Mouse (Mus musculus): ENCODE results near the gene Arntl2. TPM values are rescaled to one million over a fixed set of nuclear protein-coding genes. Genes with fewer than 3 reads are reported as not detected.

Arntl2 gene
- total and polyA plus RNA-seq, 3 experiments = 16.8 to 20.6 TPM; not detected in 1

DNA sequence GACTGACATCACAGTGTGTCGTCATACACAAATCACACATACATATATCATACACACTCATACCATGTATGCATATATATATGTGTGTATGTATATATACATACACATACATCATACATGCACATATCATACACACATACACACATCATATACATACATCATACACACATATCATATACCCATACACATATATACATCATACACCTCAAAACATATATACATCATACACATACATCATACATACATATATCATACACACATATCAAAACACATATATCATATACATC, 29.6 kb downstream of the Arntl2 start:
- H3K27ac ChIP-seq (ENCODE audit: control insufficient read depth, low read depth, low read length) = no peak overlapping the region
- DNase-seq (ENCODE audit: low read depth, low spot score) = no peak
- H3K27me3 ChIP-seq (ENCODE audit: control insufficient read depth in 1 of 2, insufficient read depth in 2 of 2, low read length in 2 of 2) = no peaks in the 10 kb centered on the region
- H3K4me3 ChIP-seq (ENCODE audit: control insufficient read depth in 1 of 2, insufficient read depth in 1 of 2, low read depth in 2 of 2, low read length in 2 of 2) = no peak overlapping the region
- H3K4me1 ChIP-seq (ENCODE audit: control insufficient read depth in 1 of 2, insufficient read depth in 2 of 2, low read length in 2 of 2) = no peaks in the 10 kb centered on the region; a peak in 1 of 4 replicates
- TF ChIP-seq ZKSCAN1 (IDR thresholded peaks at IDR 0.05; ENCODE audit: low read depth, low read length) = no peak
- TF ChIP-seq ELF1 (IDR thresholded peaks at IDR 0.05; ENCODE audit: low read depth, low read length) = no peak
- TF ChIP-seq GABPA (IDR thresholded peaks at IDR 0.05; ENCODE audit: low read depth, low read length) = no peak
- TF ChIP-seq SIN3A (IDR thresholded peaks at IDR 0.05; ENCODE audit: low read length) = no peak
- TF ChIP-seq NRF1 (IDR thresholded peaks at IDR 0.05; ENCODE audit: insufficient read depth, low read depth, low read length, poor library complexity, severe bottlenecking) = no peak
- no peak for TF ChIP-seq RAD21 (IDR thresholded peaks at IDR 0.05; ENCODE audit: low read depth, low read length)
- TF ChIP-seq KAT2A (conservative IDR thresholded peaks at IDR 0.05; ENCODE audit: low read depth, low read length) = no peak
- no peak for TF ChIP-seq TCF12 (IDR thresholded peaks at IDR 0.05; ENCODE audit: low read depth, low read length)
- TF ChIP-seq USF2 (IDR thresholded peaks at IDR 0.05; ENCODE audit: borderline replicate concordance in 1 of 2, insufficient read depth in 1 of 2, low read depth in 1 of 2, low read length in 2 of 2) = no peak
- no peak for TF ChIP-seq TBP (IDR thresholded peaks at IDR 0.05; ENCODE audit: low read depth, low read length)
- TF ChIP-seq SMC3 (IDR thresholded peaks at IDR 0.05; ENCODE audit: low read depth, low read length) = no peak
- no peak for TF ChIP-seq NELFE (IDR thresholded peaks at IDR 0.05; ENCODE audit: low read depth, low read length)
- peaks cover 0 to 3% of the 10 kb centered on the region in 2 experiments; a peak in 2 of 4 replicates for H3K36me3 ChIP-seq (ENCODE audit: control insufficient read depth in 1 of 2, insufficient read depth in 2 of 2, low read length in 2 of 2)
- H3K9ac ChIP-seq (ENCODE audit: control insufficient read depth, low read depth, low read length, poor library complexity, severe bottlenecking) = no peak overlapping the region
- H3K79me2 ChIP-seq (ENCODE audit: control insufficient read depth, insufficient read depth, low read length, poor library complexity) = no peaks in the 10 kb centered on the region; the same call in 1 of the 2 replicates
- H3K9me3 ChIP-seq (replicated peaks; ENCODE audit: insufficient read depth, low read length) = no peaks in the 10 kb centered on the region

GRCm38 (mm10) chr6:146831320-146831719, 35.5 kb downstream of the Arntl2 start:
- H3K9me3 ChIP-seq (replicated peaks; ENCODE audit: insufficient read depth, low read length) = no peaks in the 10 kb centered on the region
- no peak overlapping the region for H3K4me3 ChIP-seq (ENCODE audit: control insufficient read depth in 1 of 2, insufficient read depth in 1 of 2, low read depth in 2 of 2, low read length in 2 of 2)
- no peaks in the 10 kb centered on the region for H3K27me3 ChIP-seq (ENCODE audit: control insufficient read depth in 1 of 2, insufficient read depth in 2 of 2, low read length in 2 of 2)
- TF ChIP-seq BHLHE40 (IDR thresholded peaks at IDR 0.05; ENCODE audit: borderline replicate concordance, low read depth, low read length) = peak; percentile 62; the same call in 1 of the 2 replicates
- TF ChIP-seq POLR2A (IDR thresholded peaks at IDR 0.05; ENCODE audit: control insufficient read depth in 1 of 2, insufficient read depth in 1 of 2, low read depth in 1 of 2, low read length in 2 of 2, poor library complexity in 1 of 2) = no peak
- TF ChIP-seq ETS1 (IDR thresholded peaks at IDR 0.05; ENCODE audit: low read depth, low read length) = 0 out of 2 replicates have a peak, but pooled peaks have one; percentile 29
- TF ChIP-seq TAL1 (IDR thresholded peaks at IDR 0.05; ENCODE audit: low read length) = no peak
- peak; percentile 25 to 30; a peak in 3 of 4 replicates for TF ChIP-seq EP300 (IDR thresholded peaks at IDR 0.05; ENCODE audit: low read depth in 1 of 2, low read length in 2 of 2)
- TF ChIP-seq CHD1 (IDR thresholded peaks at IDR 0.05; ENCODE audit: low read depth, low read length) = no peak
- peak; percentile 94 for TF ChIP-seq MAX (IDR thresholded peaks at IDR 0.05; ENCODE audit: low read length)
- peak; percentile 78 for TF ChIP-seq USF1 (IDR thresholded peaks at IDR 0.05; ENCODE audit: low read depth, low read length)
- TF ChIP-seq SIN3A (IDR thresholded peaks at IDR 0.05; ENCODE audit: low read length) = peak; percentile 90
- peak; percentile 15; the same call in 1 of the 2 replicates for TF ChIP-seq SMC3 (IDR thresholded peaks at IDR 0.05; ENCODE audit: low read depth, low read length)
- no peak for TF ChIP-seq HCFC1 (IDR thresholded peaks at IDR 0.05; ENCODE audit: low read depth, low read length)
- peak; percentile 97 for TF ChIP-seq MXI1 (IDR thresholded peaks at IDR 0.05; ENCODE audit: low read depth, low read length)
- no peak for TF ChIP-seq E2F4 (IDR thresholded peaks at IDR 0.05; ENCODE audit: borderline replicate concordance, low read depth, low read length)
- 0 out of 2 replicates have a peak, but pooled peaks have one; percentile 16 for TF ChIP-seq GATA1 (IDR thresholded peaks at IDR 0.05; ENCODE audit: low read depth, low read length)
- TF ChIP-seq ZC3H11A (IDR thresholded peaks at IDR 0.05; ENCODE audit: low read depth, low read length) = 0 out of 2 replicates have a peak, but pooled peaks have one; percentile 7
- peak; percentile 91 for TF ChIP-seq MYC (IDR thresholded peaks at IDR 0.05; ENCODE audit: low read depth, low read length)
- no peaks in the 10 kb centered on the region for H3K79me2 ChIP-seq (ENCODE audit: control insufficient read depth, insufficient read depth, low read length, poor library complexity)
- H3K4me1 ChIP-seq (ENCODE audit: control insufficient read depth in 1 of 2, insufficient read depth in 2 of 2, low read length in 2 of 2) = peaks cover 10 to 12% of the 10 kb centered on the region in 2 experiments
- DNase-seq (ENCODE audit: low read depth, low spot score) = peak; percentile 63
- H3K9ac ChIP-seq (ENCODE audit: control insufficient read depth, low read depth, low read length, poor library complexity, severe bottlenecking) = no peak overlapping the region
- H3K27ac ChIP-seq (ENCODE audit: control insufficient read depth, low read depth, low read length) = no peak overlapping the region
- H3K36me3 ChIP-seq (ENCODE audit: control insufficient read depth in 1 of 2, insufficient read depth in 2 of 2, low read length in 2 of 2) = peaks cover 0 to 11% of the 10 kb centered on the region in 2 experiments; a peak in 3 of 4 replicates
